Mouse (Mus musculus) CD4-positive naive resting alpha-beta T cell, adult 76 days (primary cell): Measurements from ENCODE around the gene Rab35. TPM values are rescaled to one million over a fixed set of nuclear protein-coding genes. Genes with fewer than 3 reads are reported as not detected.

Experiments used
- total RNA-seq: library from RNA; stranded (reverse); gene quantifications from one replicate; pipeline ENCODE4 v1.2.4, GENCODE M21; 2023

Rab35 gene
- total RNA-seq: 65.4 TPM

GRCm38 (mm10) chr5:115631505-115632357 is at the start of gene Rab35:
Gene Rab35 (plus strand): TSS chr5:115631908.

Other genes with a start within 250 kb of the Rab35 start
- not detected for gene Msi1, start 202.3 kb upstream of the Rab35 start, total RNA-seq
- gene Pla2g1b, start 165.6 kb upstream of the Rab35 start, total RNA-seq: not detected
- 9.1 TPM for gene Sirt4, start 147.2 kb upstream of the Rab35 start, total RNA-seq
- gene Pxn, start 125.2 kb upstream of the Rab35 start, total RNA-seq: 62.9 TPM
- gene Rplp0, start 72.4 kb upstream of the Rab35 start, total RNA-seq: 3,206 TPM
- 101 TPM for gene Gcn1l1, start 66.7 kb upstream of the Rab35 start, total RNA-seq
- gene Bicdl1, start 99.7 kb downstream of the Rab35 start, total RNA-seq: 133 TPM
- 2.1 TPM for gene Cit, start 213.4 kb downstream of the Rab35 start, total RNA-seq